Comparison of ENCODE assay signal across 19 mouse cellular contexts in genomic region chr13:75627405-75627804, GRCm38 (mm10).
A peak's percentile ranks its signal among the peaks of the same experiment; 100 is the strongest.
DNase-seq lines count a peak whose midpoint lies in the region; ATAC-seq and TF ChIP-seq lines count a peak whose summit lies in the region.
"Had no signal": no experiment of that assay in that cellular context is flagged by ENCODE, and none has a peak within 500 bp of the region (broad histone marks: within the 10 kb centered on the region; RNA-seq: fewer than 3 reads in every experiment).

No protein-coding gene starts in this region.

- no peak overlapping the region for H3K27ac ChIP-seq in liver, adult 2 months (replicated peaks; ENCODE audit: insufficient read depth, low read depth, low read length)
- H3K27ac ChIP-seq in liver, embryonic 12.5 days, result no peak overlapping the region
- H3K27ac ChIP-seq: embryonic facial prominence, embryonic 10.5 days; embryonic facial prominence, embryonic 12.5 days; forebrain, embryonic 13.5 days; forebrain, embryonic 15.5 days had no signal

- H3K4me2 ChIP-seq in liver, embryonic 12.5 days, result no peak overlapping the region
- H3K4me2 ChIP-seq: embryonic facial prominence, embryonic 12.5 days; forebrain, embryonic 13.5 days; forebrain, embryonic 15.5 days had no signal

- TF ChIP-seq POLR2A in liver, adult 2 months (IDR thresholded peaks at IDR 0.05; ENCODE audit: extremely low read depth, insufficient read depth, low read length), result no peak

- H3K79me2 ChIP-seq in liver, adult 2 months (ENCODE audit: control insufficient read depth, insufficient read depth, low read length), result no peaks in the 10 kb centered on the region
- no peaks in the 10 kb centered on the region for H3K79me2 ChIP-seq in C2C12 (ENCODE audit: control insufficient read depth, insufficient read depth)

- peaks cover 8% of the 10 kb centered on the region; the same call in 1 of the 2 replicates for H3K4me1 ChIP-seq in liver, adult 2 months (ENCODE audit: control insufficient read depth, insufficient read depth, low read length)
- H3K4me1 ChIP-seq in liver, embryonic 12.5 days, result no peaks in the 10 kb centered on the region
- H3K4me1 ChIP-seq: embryonic facial prominence, embryonic 10.5 days; embryonic facial prominence, embryonic 12.5 days; forebrain, embryonic 13.5 days; forebrain, embryonic 15.5 days had no signal

- intact Hi-C loops in gastrocnemius, postnatal 14 days (cut with DNase I; ENCODE audit: low total_unique reads), result no loop called here

- no peaks in the 10 kb centered on the region for H3K27me3 ChIP-seq in liver, adult 2 months (ENCODE audit: control insufficient read depth, insufficient read depth, low read length)
- no peaks in the 10 kb centered on the region for H3K27me3 ChIP-seq in liver, embryonic 12.5 days (replicated peaks)
- no peaks in the 10 kb centered on the region for H3K27me3 ChIP-seq in C2C12 (ENCODE audit: control insufficient read depth, insufficient read depth, insufficient read length)
- H3K27me3 ChIP-seq: embryonic facial prominence, embryonic 12.5 days; forebrain, embryonic 13.5 days; forebrain, embryonic 15.5 days had no signal

- H3K9ac ChIP-seq in liver, adult 2 months (ENCODE audit: low read depth, low read length), result no peak overlapping the region
- no peak overlapping the region for H3K9ac ChIP-seq in liver, embryonic 12.5 days
- H3K9ac ChIP-seq: embryonic facial prominence, embryonic 12.5 days; forebrain, embryonic 13.5 days; forebrain, embryonic 15.5 days; forebrain, postnatal 0 days had no signal

- H3K36me3 ChIP-seq in liver, adult 2 months (ENCODE audit: control insufficient read depth, insufficient read depth, low read length), result no peaks in the 10 kb centered on the region
- H3K36me3 ChIP-seq in liver, embryonic 12.5 days, result no peaks in the 10 kb centered on the region
- no peaks in the 10 kb centered on the region for H3K36me3 ChIP-seq in C2C12 (ENCODE audit: control insufficient read depth, insufficient read depth)
- H3K36me3 ChIP-seq: embryonic facial prominence, embryonic 10.5 days; embryonic facial prominence, embryonic 12.5 days; forebrain, embryonic 15.5 days had no signal

- H3K9me3 ChIP-seq in liver, embryonic 12.5 days (replicated peaks), result no peaks in the 10 kb centered on the region
- H3K9me3 ChIP-seq: embryonic facial prominence, embryonic 10.5 days; embryonic facial prominence, embryonic 12.5 days; forebrain, embryonic 13.5 days; forebrain, embryonic 15.5 days had no signal

- ATAC-seq in liver, embryonic 12.5 days, result no peak
- ATAC-seq: forebrain, embryonic 13.5 days; forebrain, embryonic 15.5 days; forebrain, postnatal 0 days had no signal

- peak; percentile 52 for DNase-seq in liver, adult 2 months (ENCODE audit: extremely low read depth, low read depth, low spot score)
- no peak for DNase-seq in gastrocnemius, postnatal 14 days
- DNase-seq in adrenal gland, postnatal 10 days, result no peak
- DNase-seq: adrenal gland, adult 2 months; adrenal gland, postnatal 14 days; adrenal gland, postnatal 36 days; B cell, adult 2 months; cerebellum, adult 11-12 months; cerebellum, adult 2 months; cerebellum, adult 9-10 months; cerebellum, postnatal 10 days; cerebellum, postnatal 25 days; forebrain, postnatal 0 days had no signal

- H3K79me3 ChIP-seq in C2C12 (ENCODE audit: low read depth), result no peaks in the 10 kb centered on the region

- TF ChIP-seq CTCF in liver, adult 2 months (IDR thresholded peaks at IDR 0.05; ENCODE audit: low read depth, low read length), result no peak
- TF ChIP-seq CTCF in C2C12 (IDR thresholded peaks at IDR 0.05; ENCODE audit: control insufficient read depth, insufficient read depth, insufficient read length), result no peak

- no peak overlapping the region for H3K4me3 ChIP-seq in liver, adult 2 months (ENCODE audit: insufficient read depth, low read depth, low read length)
- H3K4me3 ChIP-seq in liver, embryonic 12.5 days, result no peak overlapping the region
- H3K4me3 ChIP-seq in C2C12 (ENCODE audit: insufficient read depth, poor library complexity, severe bottlenecking), result no peak overlapping the region
- H3K4me3 ChIP-seq: embryonic facial prominence, embryonic 10.5 days; embryonic facial prominence, embryonic 12.5 days; forebrain, embryonic 13.5 days; forebrain, embryonic 15.5 days had no signal

- H3ac ChIP-seq in C2C12 (ENCODE audit: control insufficient read depth, insufficient read length, low read depth), result no peak overlapping the region

- 77% methylated on average over 1 of the region's 1 CpGs for WGBS in liver, adult 2 months
- WGBS in liver, embryonic 12.5 days (ENCODE audit: insufficient replicate concordance), result 58% methylated on average over 1 of the region's 1 CpGs

TF ChIP-seq in C2C12, 6 proteins besides CTCF, POLR2A, EP300 and RAD21:
- TF ChIP-seq MYOD1 (IDR thresholded peaks at IDR 0.05; ENCODE audit: control insufficient read depth, insufficient read length, low read depth), result no peak
- peak; percentile 60 for TF ChIP-seq USF1 (IDR thresholded peaks at IDR 0.05; ENCODE audit: low read depth)
- TF ChIP-seq CEBPB (IDR thresholded peaks at IDR 0.05; ENCODE audit: low read depth), result no peak
